Mouse (Mus musculus): ENCODE data around the gene BC052040. TPM values are rescaled to one million over a fixed set of nuclear protein-coding genes. Genes with fewer than 3 reads are reported as not detected.

Gene BC052040
- polyA plus RNA-seq, 1 experiment from 2014 or later, result 11.5 TPM

DNA sequence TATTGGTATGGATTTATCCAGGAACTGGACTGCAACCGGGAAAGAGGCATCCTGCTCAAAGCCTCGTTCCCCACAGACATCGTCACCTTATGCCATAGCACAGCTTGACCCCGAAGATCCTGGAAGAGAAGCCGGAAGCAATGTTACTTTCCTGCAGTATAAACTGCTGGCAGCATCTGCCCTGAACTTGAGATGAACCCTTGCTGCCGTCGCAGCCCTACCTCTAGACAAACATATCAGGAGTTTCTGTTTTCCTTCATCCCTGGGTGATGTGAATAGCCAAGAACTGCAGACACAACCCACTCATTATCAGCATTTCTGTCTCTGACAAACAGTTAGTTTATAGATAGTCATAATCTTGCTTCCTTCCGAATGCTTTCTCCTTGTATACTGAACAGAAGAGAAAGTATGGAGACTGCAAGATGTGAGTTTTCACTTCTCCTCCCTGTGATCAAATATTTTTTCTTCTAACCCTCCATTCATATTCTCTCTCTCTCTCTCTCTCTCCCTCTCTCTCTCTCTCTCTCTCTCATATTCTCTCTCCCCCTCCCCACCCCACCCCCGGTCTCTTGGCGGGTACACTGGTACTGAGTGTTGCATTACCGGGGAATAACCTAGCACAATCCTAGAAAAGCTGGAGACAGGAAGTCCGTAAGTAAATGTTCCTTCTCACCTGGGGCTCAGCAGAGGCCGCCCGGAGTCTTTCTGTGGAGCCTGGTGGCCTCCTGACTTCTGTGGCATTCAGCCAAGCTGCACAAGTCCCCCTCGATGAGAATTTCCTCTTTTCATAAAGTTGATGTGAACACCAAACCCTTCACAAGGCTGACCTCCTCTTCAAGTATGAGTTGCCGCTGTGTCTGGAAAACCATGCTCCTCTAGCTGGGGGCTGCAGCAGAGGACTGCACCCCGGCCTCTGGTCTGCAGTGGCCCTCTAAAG is 195.7 kb downstream of the BC052040 start:
- Histone ChIP-seq H3K4me1 (peaks cover 43% of the 10 kb centered on the region), H3K36me3 (no peaks in the 10 kb centered on the region), H3K27ac (peak overlapping the region; percentile 49), H3K9me3 (no peaks in the 10 kb centered on the region), H3K4me2 (peak overlapping the region; percentile 35), H3K27me3 (no peaks in the 10 kb centered on the region), H3K9ac (no peak overlapping the region), H3K4me3 (no peak overlapping the region)
- WGBS, result 16% methylated on average over 17 of the region's 17 CpGs
- ATAC-seq (ENCODE audit: borderline replicate concordance, extremely low read depth, low FRiP score, low TSS enrichment), result peak; percentile 28; the same call in 1 of the 2 replicates

DNA sequence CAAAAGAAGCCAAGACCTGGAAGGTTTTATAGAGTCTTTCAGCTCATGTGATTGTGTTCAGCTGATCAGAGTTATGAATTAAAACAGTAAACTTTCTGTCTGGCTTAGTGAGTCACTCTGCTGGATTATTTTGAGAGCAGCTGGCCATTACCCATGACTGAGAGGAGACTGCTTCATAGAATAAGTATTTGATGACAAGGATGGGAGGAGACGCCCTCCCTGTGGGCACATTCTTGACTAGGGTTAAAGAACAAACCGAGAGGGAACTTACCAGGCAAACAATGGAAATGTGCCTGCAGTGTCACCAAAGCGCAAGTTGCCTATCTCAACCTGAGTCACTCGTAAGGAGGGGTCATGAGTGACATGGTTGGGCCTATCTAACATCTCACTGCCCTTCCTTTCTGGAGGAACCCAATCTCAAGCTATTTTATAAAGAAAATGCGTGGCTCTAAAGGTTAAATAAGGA is 199.1 kb downstream of the BC052040 start:
- no peak for ATAC-seq (ENCODE audit: borderline replicate concordance, extremely low read depth, low FRiP score, low TSS enrichment)
- no peak overlapping the region for H3K27ac ChIP-seq

DNA sequence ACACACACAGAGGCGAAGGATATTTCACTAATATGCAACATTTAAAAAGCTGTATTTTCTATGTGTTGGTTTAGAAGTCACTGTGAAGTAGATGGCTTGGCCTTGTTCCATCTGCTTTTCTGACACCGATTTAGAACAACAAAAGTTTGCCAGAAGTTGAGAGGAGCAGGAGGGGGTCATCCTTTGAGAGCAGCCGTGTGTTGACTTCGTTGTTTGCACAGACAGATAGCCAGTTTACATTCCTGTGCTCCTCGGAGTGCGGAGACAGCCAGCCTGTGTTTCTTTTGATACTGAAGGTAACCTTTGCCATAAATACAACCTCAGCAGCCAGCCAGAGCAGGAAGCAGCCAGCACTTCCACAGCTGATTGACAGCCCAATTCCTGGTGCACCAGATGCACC is 204.2 kb downstream of the BC052040 start:
- Histone ChIP-seq H3K4me3 (no peak overlapping the region), H3K4me2 (no peak overlapping the region), H3K27me3 (no peaks in the 10 kb centered on the region), H3K9ac (no peak overlapping the region), H3K4me1 (0 out of 2 replicates have a peak, but pooled peaks cover 7% of the 10 kb centered on the region), H3K36me3 (no peaks in the 10 kb centered on the region), H3K9me3 (no peaks in the 10 kb centered on the region), H3K27ac (no peak overlapping the region)
- ATAC-seq (ENCODE audit: borderline replicate concordance, extremely low read depth, low FRiP score, low TSS enrichment), result no peak
- 16% methylated on average over 6 of the region's 6 CpGs for WGBS

More for the DNA sequence above, 199.1 kb downstream of the BC052040 start:
- no peak overlapping the region for H3K4me3 ChIP-seq
- H3K4me2 ChIP-seq, result no peak overlapping the region
- no peaks in the 10 kb centered on the region for H3K36me3 ChIP-seq
- peaks cover 28% of the 10 kb centered on the region for H3K4me1 ChIP-seq
- H3K9ac ChIP-seq, result no peak overlapping the region
- H3K9me3 ChIP-seq, result no peaks in the 10 kb centered on the region
- H3K27me3 ChIP-seq, result no peaks in the 10 kb centered on the region
- WGBS, result 62% methylated on average over 5 of the region's 5 CpGs

DNA sequence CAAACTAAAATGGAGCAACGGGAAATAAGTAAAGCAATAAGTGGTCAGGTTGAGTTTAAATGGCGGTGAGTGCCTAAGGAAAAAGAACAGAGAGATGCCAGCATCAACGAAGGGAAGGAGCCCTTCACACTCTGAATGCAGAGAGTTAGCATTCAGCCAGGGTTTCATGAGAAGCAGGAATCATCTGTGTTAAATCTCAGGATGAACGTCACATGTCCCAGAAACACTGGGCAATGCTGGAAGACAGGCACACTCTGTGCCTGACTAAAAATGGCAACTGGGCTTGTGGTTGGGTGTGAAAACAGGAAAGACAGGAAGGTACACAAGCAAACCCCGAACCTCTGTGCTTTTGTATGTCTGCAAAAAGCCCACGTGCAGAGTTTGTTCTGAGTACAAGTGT is 217.3 kb downstream of the BC052040 start:
- Histone ChIP-seq H3K27ac (no peak overlapping the region), H3K36me3 (no peaks in the 10 kb centered on the region), H3K9me3 (no peaks in the 10 kb centered on the region), H3K4me3 (no peak overlapping the region), H3K4me1 (no peaks in the 10 kb centered on the region), H3K4me2 (no peak overlapping the region), H3K27me3 (no peaks in the 10 kb centered on the region), H3K9ac (no peak overlapping the region)
- no peak for ATAC-seq (ENCODE audit: borderline replicate concordance, extremely low read depth, low FRiP score, low TSS enrichment)
- 73% methylated on average over 6 of the region's 6 CpGs for WGBS

DNA sequence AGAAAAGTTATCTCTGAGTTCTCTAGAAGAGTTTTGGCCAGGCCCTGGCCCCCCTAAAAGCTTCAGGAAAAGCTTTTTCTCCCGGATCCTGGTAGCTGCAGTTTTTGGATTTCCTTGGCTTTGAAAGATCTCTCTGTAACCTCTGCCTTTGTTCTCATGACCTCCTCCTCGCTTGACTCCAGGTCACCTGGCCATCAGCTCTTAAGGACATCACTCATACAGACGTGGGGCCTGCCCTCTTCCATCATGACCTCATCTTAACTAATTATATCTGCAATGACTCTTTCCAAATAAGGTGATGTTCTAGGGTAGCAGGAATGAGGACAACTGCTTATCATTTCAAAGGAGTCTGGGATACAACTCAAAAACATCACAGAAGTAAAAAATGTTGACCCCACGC is 226.9 kb downstream of the BC052040 start:
- H3K27ac ChIP-seq, result no peak overlapping the region
- 30% methylated on average over 4 of the region's 4 CpGs for WGBS
- no peak overlapping the region for H3K4me2 ChIP-seq
- no peaks in the 10 kb centered on the region for H3K27me3 ChIP-seq
- H3K4me3 ChIP-seq, result no peak overlapping the region
- 0 out of 2 replicates have a peak, but pooled peaks cover 2% of the 10 kb centered on the region for H3K4me1 ChIP-seq
- H3K9ac ChIP-seq, result no peak overlapping the region
- no peaks in the 10 kb centered on the region for H3K36me3 ChIP-seq
- no peaks in the 10 kb centered on the region for H3K9me3 ChIP-seq
- no peak for ATAC-seq (ENCODE audit: borderline replicate concordance, extremely low read depth, low FRiP score, low TSS enrichment)

DNA sequence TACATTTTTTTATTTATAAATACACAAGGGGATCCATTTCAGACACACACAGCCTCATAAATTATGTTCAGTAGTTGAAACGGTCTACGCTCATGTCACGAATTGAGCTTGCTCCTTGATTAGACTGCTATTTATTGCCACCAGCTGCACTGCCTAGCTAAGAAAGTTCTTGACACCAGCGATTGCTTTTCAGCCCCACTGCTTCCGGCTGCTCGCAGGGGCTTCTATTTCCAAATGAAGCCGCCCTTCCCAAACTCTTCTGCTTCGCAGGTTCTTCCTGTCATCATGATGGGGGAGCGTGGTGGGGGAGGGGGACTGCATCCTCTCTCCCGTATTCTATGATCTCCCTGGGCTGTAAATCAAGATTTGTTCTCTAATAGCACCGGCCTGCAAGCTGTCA is 231.8 kb downstream of the BC052040 start:
- Histone ChIP-seq H3K36me3 (no peaks in the 10 kb centered on the region), H3K4me3 (no peak overlapping the region), H3K27me3 (no peaks in the 10 kb centered on the region), H3K4me1 (peaks cover 3% of the 10 kb centered on the region; the same call in 1 of the 2 replicates), H3K9ac (no peak overlapping the region), H3K4me2 (no peak overlapping the region), H3K9me3 (no peaks in the 10 kb centered on the region), H3K27ac (no peak overlapping the region)
- ATAC-seq (ENCODE audit: borderline replicate concordance, extremely low read depth, low FRiP score, low TSS enrichment), result no peak
- 34% methylated on average over 11 of the region's 11 CpGs for WGBS

DNA sequence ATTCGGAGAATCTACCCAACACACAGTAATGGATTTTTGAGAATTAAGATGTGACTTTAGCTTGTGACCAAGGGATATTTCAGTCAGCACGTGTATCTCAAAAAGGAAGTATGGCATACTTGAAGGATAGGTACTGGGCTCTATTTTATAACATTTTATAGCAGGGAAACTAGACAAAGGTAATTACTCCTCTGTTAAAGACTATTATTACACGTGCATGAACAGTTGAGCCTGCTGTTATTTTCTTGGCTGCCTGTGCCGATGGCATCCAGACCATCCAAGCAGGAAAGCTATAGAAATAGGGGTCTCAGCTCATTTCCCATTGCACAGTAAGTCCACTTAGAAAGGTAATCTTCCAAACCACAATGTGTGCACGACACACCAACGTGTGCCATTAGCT is 232.2 kb downstream of the BC052040 start:
- 57% methylated on average over 6 of the region's 6 CpGs for WGBS
- no peak overlapping the region for H3K4me3 ChIP-seq
- H3K4me2 ChIP-seq, result no peak overlapping the region
- H3K36me3 ChIP-seq, result no peaks in the 10 kb centered on the region
- peaks cover 3% of the 10 kb centered on the region; the same call in 1 of the 2 replicates for H3K4me1 ChIP-seq
- no peak overlapping the region for H3K27ac ChIP-seq
- no peak for ATAC-seq (ENCODE audit: borderline replicate concordance, extremely low read depth, low FRiP score, low TSS enrichment)
- H3K9me3 ChIP-seq, result no peaks in the 10 kb centered on the region
- no peak overlapping the region for H3K9ac ChIP-seq
- H3K27me3 ChIP-seq, result no peaks in the 10 kb centered on the region

DNA sequence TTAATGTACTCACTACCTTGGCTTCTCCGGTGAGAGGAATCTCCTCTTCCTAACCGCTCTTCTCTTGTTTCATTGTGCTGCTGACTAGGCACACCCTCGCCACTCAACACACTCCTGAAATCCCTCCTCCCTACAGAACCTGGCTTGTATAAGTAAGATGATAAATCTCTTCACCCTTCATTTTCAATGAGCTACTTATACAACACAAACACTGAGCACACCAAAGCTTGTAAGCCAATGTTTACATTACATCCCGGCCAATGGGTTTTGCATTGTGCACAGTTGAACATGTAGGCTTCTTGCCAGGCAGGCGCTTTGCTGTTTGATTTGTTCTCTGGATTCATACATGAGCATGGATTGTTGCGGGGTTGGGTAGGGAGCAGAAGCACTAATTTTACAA is 236.4 kb downstream of the BC052040 start:
- no peak overlapping the region for H3K4me2 ChIP-seq
- H3K27ac ChIP-seq, result no peak overlapping the region
- peaks cover 3% of the 10 kb centered on the region; the same call in 1 of the 2 replicates for H3K4me1 ChIP-seq
- no peak overlapping the region for H3K4me3 ChIP-seq
- H3K9ac ChIP-seq, result no peak overlapping the region
- ATAC-seq (ENCODE audit: borderline replicate concordance, extremely low read depth, low FRiP score, low TSS enrichment), result peak; percentile 55; the same call in 1 of the 2 replicates
- no peaks in the 10 kb centered on the region for H3K27me3 ChIP-seq
- H3K9me3 ChIP-seq, result no peaks in the 10 kb centered on the region
- 28% methylated on average over 6 of the region's 6 CpGs for WGBS
- no peaks in the 10 kb centered on the region for H3K36me3 ChIP-seq

DNA sequence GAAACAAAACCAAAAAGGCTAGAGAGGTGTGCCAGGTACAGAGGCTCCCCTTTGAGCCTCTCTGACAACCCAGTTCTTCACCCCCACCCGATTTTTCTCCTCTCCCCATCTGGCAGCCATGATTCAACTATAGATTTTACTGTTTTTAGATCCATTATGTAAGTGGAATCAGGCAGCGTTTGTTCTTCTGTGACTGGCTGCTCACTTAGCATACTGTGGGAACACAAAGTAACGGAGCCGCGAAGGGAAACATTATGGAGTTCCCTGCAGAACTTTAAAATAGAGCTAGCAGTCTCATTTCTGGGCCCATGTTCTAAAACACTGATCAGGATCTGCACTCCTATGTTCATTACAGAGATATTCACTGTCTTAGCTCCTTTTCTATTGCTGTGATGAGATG is 240.8 kb downstream of the BC052040 start:
- Histone ChIP-seq H3K4me3 (no peak overlapping the region), H3K4me1 (no peaks in the 10 kb centered on the region; the same call in 1 of the 2 replicates), H3K4me2 (no peak overlapping the region), H3K27me3 (no peaks in the 10 kb centered on the region), H3K36me3 (no peaks in the 10 kb centered on the region), H3K27ac (no peak overlapping the region), H3K9me3 (no peaks in the 10 kb centered on the region), H3K9ac (no peak overlapping the region)
- ATAC-seq (ENCODE audit: borderline replicate concordance, extremely low read depth, low FRiP score, low TSS enrichment), result no peak
- 88% methylated on average over 5 of the region's 5 CpGs for WGBS

MicroRNAs within 50 kb of the gene (microRNA counts, 519-probe panel; counts per million panel counts)
- microRNA mmu-miR-1951, result 2,681 counts per million, percentile 67 among the panel's probes with 10 or more counts

Small RNA genes within 50 kb of the gene (microRNA-seq; reads per million reads assigned to microRNA genes)
- not detected for gene Mir1951

All from lung, embryonic 15.5 days (tissue).